Mouse (Mus musculus) frontal cortex, postnatal 36 days (tissue): ENCODE results near the gene Stk31.
A peak's percentile ranks its signal among the peaks of the same experiment; 100 is the strongest.
"Not testable (repeated sequence)": the region's sequence is repeated elsewhere in the genome, so short reads cannot be mapped to it uniquely, and the experiment has no call there.

Experiments
- DNase-seq, 2 experiments: peaks; one replicate each; pipeline ENCODE4 v3.0.0; 2022; ENCODE audit warnings: low spot score in 2 of 2

Gene Stk31

DNA sequence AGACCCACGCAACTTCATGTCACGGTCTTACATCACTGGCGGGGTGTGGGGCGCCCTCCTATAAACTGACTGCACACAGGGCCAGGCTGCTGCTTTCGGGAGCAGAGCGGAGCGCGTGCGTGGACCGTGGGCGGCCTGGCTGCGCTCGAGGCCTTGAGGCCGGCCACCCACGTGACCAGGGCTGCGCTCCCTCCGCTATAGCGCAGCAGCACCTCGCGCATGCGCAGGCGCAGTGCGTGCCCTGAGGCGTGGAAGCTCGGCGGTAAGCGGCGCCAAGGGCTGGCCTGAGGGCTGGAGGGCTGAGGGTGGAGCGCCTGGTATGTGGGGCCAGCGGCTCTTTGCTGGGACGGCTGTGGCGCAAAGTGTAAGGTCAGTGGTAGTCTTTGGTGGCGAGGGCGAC is at the start of gene Stk31:
TSS of gene Stk31 (plus strand) at position 289 of the 400 bp plus-strand sequence.
- peak; percentile 3 to 16 for DNase-seq

DNA sequence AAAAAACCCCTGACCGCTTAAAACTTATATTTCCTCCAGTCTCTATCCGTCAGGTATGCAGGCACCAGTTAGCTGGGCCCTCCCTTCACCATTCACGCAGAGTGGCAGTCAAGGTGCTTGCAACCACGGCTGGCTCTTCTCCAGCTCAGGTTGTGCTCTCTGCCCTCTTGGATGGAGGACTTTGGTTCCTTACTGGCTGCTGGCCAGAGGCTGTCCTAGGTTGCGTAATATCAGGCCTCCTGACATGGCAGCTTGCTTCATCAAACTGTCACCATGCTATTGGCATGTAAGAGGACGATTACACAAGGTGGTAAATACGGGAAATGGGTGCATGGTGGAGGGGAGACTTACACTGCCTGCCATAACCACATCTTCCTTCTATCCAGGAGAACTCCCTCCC is 45.6 kb upstream of the Stk31 start:
- DNase-seq, result no peak

GRCm38 (mm10) chr6:49354613-49355012 is 40.8 kb upstream of the Stk31 start:
- no peak for DNase-seq

- DNase-seq, result no peak
Observed at GRCm38 (mm10) chr6:49355171-49355570, 40.2 kb upstream of the Stk31 start.

DNA sequence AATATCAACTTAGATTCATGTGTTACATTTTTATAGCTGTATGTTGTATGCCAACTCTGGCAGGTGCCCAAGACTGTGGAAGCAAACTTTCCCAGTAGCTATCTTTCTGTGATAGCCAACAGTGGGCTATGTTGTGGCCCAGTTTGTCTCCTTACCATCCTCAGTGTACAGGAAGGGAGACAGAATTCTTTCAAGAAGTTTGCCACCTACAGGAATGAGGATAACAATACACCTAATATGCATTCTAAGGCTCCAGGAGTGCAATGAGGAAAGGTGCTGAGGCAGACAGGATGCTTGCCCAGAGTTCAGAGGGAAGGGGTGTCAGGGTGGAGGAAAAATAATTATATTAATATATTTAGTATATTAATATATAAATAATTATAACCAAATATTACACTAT is 35.0 kb upstream of the Stk31 start:
- DNase-seq, result no peak

DNA sequence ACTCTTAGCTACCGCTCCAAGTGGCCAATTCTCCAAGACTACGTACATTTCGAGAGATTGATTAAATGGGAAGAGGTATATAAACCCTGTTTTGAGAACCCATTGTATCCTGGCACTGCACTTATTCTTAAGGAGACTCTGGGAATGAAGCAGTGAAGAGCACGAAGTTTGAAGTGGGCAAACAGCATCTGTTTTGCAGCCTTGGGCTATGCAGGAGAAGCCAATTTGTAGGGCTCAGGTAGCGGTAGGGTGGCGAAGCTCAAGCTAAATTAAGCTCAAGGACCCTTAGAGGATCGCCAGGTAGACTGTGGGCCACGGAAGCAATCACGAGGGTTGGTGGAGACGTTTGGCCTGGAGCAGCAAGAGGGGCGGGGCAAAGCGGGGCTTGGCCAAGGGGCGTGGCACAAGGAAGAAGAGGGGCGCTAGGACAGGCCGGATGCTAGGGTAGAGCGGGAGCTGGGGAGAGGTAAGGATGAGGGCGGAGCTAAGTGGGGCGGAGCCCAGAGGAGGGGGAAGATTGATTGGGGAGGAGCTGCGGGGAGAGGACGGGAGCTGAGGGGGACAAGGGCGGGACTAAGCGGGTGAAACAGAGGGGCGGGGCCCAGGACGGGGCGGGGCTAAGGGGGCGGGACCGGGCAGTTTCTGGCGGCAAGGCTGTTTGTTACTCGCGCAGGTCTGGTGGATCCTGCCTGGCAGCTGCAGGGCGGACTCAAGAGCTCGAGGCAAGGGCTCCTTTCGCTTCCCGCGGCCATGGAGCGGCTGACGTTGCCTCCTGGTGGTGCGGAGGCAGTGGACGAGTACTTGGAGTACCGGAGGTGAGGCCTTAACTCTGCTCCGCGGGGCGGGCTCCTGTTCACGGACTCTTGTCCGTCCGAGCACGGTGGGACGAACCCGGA is 28.0 kb upstream of the Stk31 start, which contains the start of gene Fam221a:
TSS of gene Fam221a (plus strand) at position 581 of the 896 bp plus-strand sequence.
- peak; percentile 49 to 54 for DNase-seq

GRCm38 (mm10) chr6:49368212-49368611 is 27.2 kb upstream of the Stk31 start:
- no peak for DNase-seq

- DNase-seq, result no peak
Observed at GRCm38 (mm10) chr6:49372705-49373104, 22.7 kb upstream of the Stk31 start.

- no peak for DNase-seq
Observed at GRCm38 (mm10) chr6:49373943-49374342, 21.5 kb upstream of the Stk31 start.

DNA sequence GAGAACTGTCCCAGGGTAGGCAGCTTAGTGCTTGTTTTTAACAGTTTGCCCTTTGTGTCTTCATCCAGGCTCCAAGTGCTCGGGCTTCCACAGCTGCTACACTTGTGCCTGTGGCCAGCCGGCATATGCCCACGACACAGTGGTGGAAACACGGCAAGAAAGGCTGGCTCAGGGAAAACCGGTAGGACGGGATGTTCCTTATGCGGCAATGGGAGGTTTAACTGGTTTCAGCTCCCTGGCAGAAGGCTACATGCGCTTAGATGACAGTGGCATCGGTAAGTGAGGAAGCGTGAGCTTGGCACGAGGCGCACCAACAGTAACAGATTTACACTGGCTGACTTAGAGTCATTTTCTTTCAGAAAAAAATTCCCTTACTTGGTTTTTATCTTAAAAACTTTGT is 17.1 kb upstream of the Stk31 start:
- no peak for DNase-seq

GRCm38 (mm10) chr6:49394276-49394675 is 1.1 kb upstream of the Stk31 start:
- DNase-seq, result no peak

DNA sequence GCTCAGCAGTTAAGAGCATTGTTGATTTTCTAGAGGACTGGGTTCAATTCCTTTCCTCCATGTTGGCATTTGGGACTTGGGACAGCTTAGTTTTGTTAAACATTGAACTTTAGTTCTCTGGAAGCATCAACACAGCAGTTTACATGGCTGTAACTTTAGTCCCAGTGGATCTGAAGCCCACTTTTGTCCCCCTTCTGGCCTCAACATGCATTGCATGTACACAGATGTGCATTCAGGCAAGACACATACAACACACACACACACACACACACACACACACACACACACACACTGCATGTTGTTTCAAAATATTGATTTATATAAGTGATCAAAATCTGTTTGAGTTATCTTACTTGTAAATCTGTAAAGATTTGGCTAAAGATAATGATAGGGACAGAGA is 2.1 kb downstream of the Stk31 start:
- no peak for DNase-seq

- no peak for DNase-seq
Observed at GRCm38 (mm10) chr6:49398365-49398764, 3.0 kb downstream of the Stk31 start.

DNA sequence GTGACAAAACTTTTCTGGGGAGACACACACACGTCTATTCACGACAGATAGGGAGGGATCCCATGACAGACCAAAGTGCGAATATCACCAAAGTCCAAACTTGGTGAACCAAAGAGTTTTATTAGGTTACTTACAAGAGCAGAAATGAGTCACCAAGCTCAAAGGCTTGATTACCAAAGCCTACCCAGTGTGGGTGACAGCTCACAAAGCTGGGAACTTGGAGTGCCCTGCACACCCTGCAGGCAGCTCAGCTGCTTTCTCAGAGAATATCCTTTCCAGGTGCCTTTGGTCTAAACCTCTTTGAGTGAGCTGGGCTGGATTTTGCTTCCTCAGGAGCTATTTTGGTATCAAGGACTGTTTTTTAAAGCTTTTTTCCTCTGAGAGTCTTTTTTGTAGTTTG is 15.4 kb downstream of the Stk31 start:
- DNase-seq, result no peak

DNA sequence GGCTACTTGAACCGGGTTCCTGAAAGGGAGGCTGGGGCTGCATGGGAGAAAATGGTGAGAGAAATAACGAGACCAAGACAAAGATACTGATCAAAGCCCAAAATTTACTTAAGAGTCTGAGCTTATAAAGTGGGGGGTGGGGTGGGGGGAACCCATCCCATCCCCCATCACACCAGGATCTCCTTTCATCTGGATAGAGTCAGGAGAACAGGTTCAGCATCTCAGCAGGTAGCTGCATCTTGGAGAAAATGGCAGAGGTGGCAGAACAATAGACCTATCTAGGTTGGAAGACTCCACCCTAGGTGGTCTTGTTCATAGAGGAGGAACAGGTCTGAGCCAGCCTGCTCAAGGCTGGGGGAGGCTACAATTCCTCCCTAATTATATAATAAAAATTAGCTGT is 17.6 kb downstream of the Stk31 start:
- DNase-seq, result not testable (repeated sequence)

DNA sequence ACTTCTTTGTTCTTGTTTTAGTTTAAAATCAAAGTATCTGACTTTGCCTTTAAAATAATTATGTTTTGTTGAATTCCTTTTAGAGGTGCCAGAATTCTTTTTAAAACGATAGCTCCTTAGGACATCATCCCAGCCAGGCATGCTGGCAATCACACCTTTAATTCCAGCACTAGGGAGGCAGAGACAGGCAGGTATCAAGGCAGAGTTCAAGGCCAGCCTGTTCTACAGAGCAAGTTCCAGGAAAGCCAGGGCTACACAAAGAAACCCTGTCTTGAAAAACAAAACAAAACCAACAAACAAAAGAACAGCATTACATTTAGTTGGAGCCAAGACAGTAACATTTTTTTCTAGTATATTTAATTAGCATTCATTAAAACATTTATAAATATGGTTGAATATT is 20.6 kb downstream of the Stk31 start:
- no peak for DNase-seq

GRCm38 (mm10) chr6:49437306-49437705 is 41.9 kb downstream of the Stk31 start:
- DNase-seq, result no peak

GRCm38 (mm10) chr6:49458112-49458511 is 62.7 kb downstream of the Stk31 start:
- no peak for DNase-seq

- no peak for DNase-seq
Observed at GRCm38 (mm10) chr6:49483205-49483604, 87.8 kb downstream of the Stk31 start.

GRCm38 (mm10) chr6:49491526-49491925 is 96.1 kb downstream of the Stk31 start:
- no peak for DNase-seq

- peak; percentile 73 to 74 for DNase-seq
Observed at GRCm38 (mm10) chr6:49519053-49519452, 123.6 kb downstream of the Stk31 start.
